In the genomic region with DNA sequence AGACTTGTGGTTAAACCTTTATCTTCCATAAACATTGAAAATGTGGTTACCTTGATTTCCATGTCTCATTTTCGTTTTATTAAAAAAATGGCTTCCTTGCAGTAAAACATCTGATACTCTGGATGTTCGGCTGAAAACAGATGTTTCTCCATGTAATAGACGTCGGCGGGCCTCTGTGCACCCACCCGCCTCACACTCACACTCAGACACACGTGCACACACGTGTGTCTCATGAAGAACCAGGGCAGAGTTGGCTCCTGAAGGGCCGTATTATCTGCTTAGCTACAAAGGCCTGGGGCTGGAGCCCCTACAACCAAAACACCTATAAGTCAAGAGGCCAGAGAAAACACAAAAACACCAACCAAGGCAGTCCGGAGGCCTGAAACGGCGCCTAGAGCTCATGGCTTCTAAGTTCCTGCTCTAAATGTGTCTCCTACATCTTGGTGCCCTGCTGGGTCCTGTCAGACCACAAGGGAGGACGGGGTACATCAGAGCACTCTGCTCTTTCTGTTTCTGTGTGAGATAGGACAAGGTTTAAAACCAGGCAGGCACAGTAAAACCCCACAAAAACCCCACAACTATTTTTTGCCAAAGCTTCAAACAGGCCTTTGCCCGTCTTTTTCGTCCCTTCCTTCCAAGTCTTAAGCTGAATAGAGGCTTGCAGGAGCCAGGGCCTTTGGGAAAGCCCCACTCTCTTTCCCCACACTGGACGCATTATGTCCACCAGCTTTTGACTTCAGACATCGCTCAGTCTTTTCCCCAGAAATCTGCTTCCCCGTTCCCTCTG, we compare ENCODE assay signal across 25 mouse cellular contexts.
DNase-seq lines count a peak whose midpoint lies in the region; TF ChIP-seq lines count a peak whose summit lies in the region.
"Had no signal": no experiment of that assay in that cellular context is flagged by ENCODE, and none has a peak within 500 bp of the region (broad histone marks: within the 10 kb centered on the region; RNA-seq: fewer than 3 reads in every experiment).

No protein-coding gene starts in this region.

- no peak for DNase-seq in CH12.LX (ENCODE audit: extremely low read depth)
- no peak for DNase-seq in embryonic facial prominence, embryonic 10.5 days (ENCODE audit: low spot score)
- no peak for DNase-seq in limb, embryonic 10.5 days (ENCODE audit: low spot score)
- no peak for DNase-seq in heart, postnatal 4 days
- no peak for DNase-seq in gastrocnemius, postnatal 36 days
- DNase-seq in kidney, adult 8-10 months: no peak
- DNase-seq: adrenal gland, adult 8-10 months; adrenal gland, postnatal 25 days; cerebellum, adult 11-12 months; cerebellum, adult 8-10 months; cerebellum, postnatal 10 days; cerebellum, postnatal 36 days; embryo, embryonic 11 days; gastrocnemius, adult 2 months; gastrocnemius, postnatal 14 days; heart, adult 18-20 months; heart, postnatal 10 days; heart, postnatal 36 days had no signal

- H3K4me2 ChIP-seq in CH12.LX (ENCODE audit: insufficient read depth, low read depth, poor library complexity, severe bottlenecking): peak overlapping the region; percentile 48; the same call in 1 of the 2 replicates
- H3K4me2 ChIP-seq: embryonic facial prominence, embryonic 15.5 days; forebrain, embryonic 12.5 days; forebrain, embryonic 15.5 days; heart, embryonic 12.5 days; heart, embryonic 15.5 days; hindbrain, embryonic 14.5 days had no signal

- peak overlapping the region; percentile 91 for H3K9ac ChIP-seq in CH12.LX (ENCODE audit: insufficient read depth, low read depth)
- H3K9ac ChIP-seq: embryonic facial prominence, embryonic 15.5 days; forebrain, embryonic 12.5 days; forebrain, embryonic 15.5 days; heart, embryonic 12.5 days; heart, embryonic 15.5 days; hindbrain, embryonic 14.5 days had no signal

- dilution Hi-C loops in CH12.LX (cut with MboI; ENCODE audit: extremely low pct_ligation_motif_present, extremely low pct_unique_long_range_greater_than_20kb, low sequenced_read_pairs): no loop called here

- no peak; the same call in none of the 2 replicates for TF ChIP-seq POLR2A in CH12.LX (IDR thresholded peaks at IDR 0.05; ENCODE audit: low read depth, low read length)

- no peak for TF ChIP-seq CTCF in CH12.LX (conservative IDR thresholded peaks at IDR 0.05 in 1 of 2, IDR thresholded peaks at IDR 0.05 in 1 of 2; ENCODE audit: low read depth in 2 of 2, low read length in 2 of 2)

- in situ Hi-C loops in CH12.LX (cut with MboI; ENCODE audit: low pct_ligation_motif_present, low pct_unique_long_range_greater_than_20kb, low sequenced_read_pairs): loop anchor here (5.0 to 25.0 kb wide), 4 partner anchors 85 to 547 kb away; no protein-coding TSS in a partner anchor

- no peaks in the 10 kb centered on the region for H3K79me2 ChIP-seq in CH12.LX (replicated peaks; ENCODE audit: control insufficient read depth, extremely low read depth, insufficient read depth, poor library complexity, severe bottlenecking)

- no peak for TF ChIP-seq RAD21 in CH12.LX (IDR thresholded peaks at IDR 0.05; ENCODE audit: low read depth, low read length)

- intact Hi-C loops in gastrocnemius, postnatal 36 days (cut with DNase I): no loop called here

- no peaks in the 10 kb centered on the region for H3K27me3 ChIP-seq in CH12.LX (replicated peaks)
- peaks cover 18% of the 10 kb centered on the region; the same call in 1 of the 2 replicates for H3K27me3 ChIP-seq in embryonic facial prominence, embryonic 10.5 days (replicated peaks; ENCODE audit: low read depth, poor library complexity, severe bottlenecking)
- peaks cover 49% of the 10 kb centered on the region for H3K27me3 ChIP-seq in limb, embryonic 10.5 days (ENCODE audit: low read depth, poor library complexity, severe bottlenecking)
- H3K27me3 ChIP-seq: embryonic facial prominence, embryonic 15.5 days; forebrain, embryonic 12.5 days; forebrain, embryonic 15.5 days; heart, embryonic 15.5 days had no signal

- peak overlapping the region in 2 of 3 experiments; percentile 9 to 31 for H3K4me3 ChIP-seq in CH12.LX (replicated peaks in 1 of 3; ENCODE audit: low read depth in 2 of 3, low read length in 2 of 3, poor library complexity in 1 of 3)
- H3K4me3 ChIP-seq in embryonic facial prominence, embryonic 10.5 days: no peak overlapping the region
- no peak overlapping the region for H3K4me3 ChIP-seq in limb, embryonic 10.5 days
- H3K4me3 ChIP-seq: embryonic facial prominence, embryonic 15.5 days; forebrain, embryonic 12.5 days; forebrain, embryonic 15.5 days; gastrocnemius, adult 2 months; heart, embryonic 12.5 days; heart, embryonic 15.5 days had no signal

- H3K4me1 ChIP-seq in CH12.LX (ENCODE audit: control insufficient read depth in 1 of 2, insufficient read depth in 2 of 2): peaks cover 49 to 96% of the 10 kb centered on the region in 2 experiments
- peaks cover 47% of the 10 kb centered on the region for H3K4me1 ChIP-seq in embryonic facial prominence, embryonic 10.5 days
- H3K4me1 ChIP-seq in limb, embryonic 10.5 days: peaks cover 38% of the 10 kb centered on the region
- H3K4me1 ChIP-seq: forebrain, embryonic 12.5 days; forebrain, embryonic 15.5 days had no signal

- TF ChIP-seq EP300 in CH12.LX (IDR thresholded peaks at IDR 0.05; ENCODE audit: low read length): peak; percentile 74; the same call in 1 of the 2 replicates

- no peaks in the 10 kb centered on the region for H3K9me3 ChIP-seq in CH12.LX (replicated peaks; ENCODE audit: low read length)
- H3K9me3 ChIP-seq in embryonic facial prominence, embryonic 10.5 days: no peaks in the 10 kb centered on the region
- no peaks in the 10 kb centered on the region for H3K9me3 ChIP-seq in limb, embryonic 10.5 days (replicated peaks)
- H3K9me3 ChIP-seq: embryonic facial prominence, embryonic 15.5 days; forebrain, embryonic 12.5 days; forebrain, embryonic 15.5 days; heart, embryonic 12.5 days; heart, embryonic 15.5 days had no signal

- WGBS in embryonic facial prominence, embryonic 10.5 days: 80% methylated on average over 18 of the region's 18 CpGs
- 76% methylated on average over 18 of the region's 18 CpGs for WGBS in limb, embryonic 10.5 days

- peak overlapping the region; percentile 100 for H3K27ac ChIP-seq in CH12.LX (ENCODE audit: insufficient read depth, low read depth)
- peak overlapping the region; percentile 49 for H3K27ac ChIP-seq in embryonic facial prominence, embryonic 10.5 days (replicated peaks)
- H3K27ac ChIP-seq in limb, embryonic 10.5 days: peak overlapping the region; percentile 76
- H3K27ac ChIP-seq: embryonic facial prominence, embryonic 15.5 days; forebrain, embryonic 12.5 days; forebrain, embryonic 15.5 days; gastrocnemius, adult 2 months; hindbrain, embryonic 14.5 days; hindbrain, postnatal 0 days had no signal

- H3K36me3 ChIP-seq in CH12.LX (replicated peaks in 1 of 2; ENCODE audit: control insufficient read depth in 1 of 2, insufficient read depth in 1 of 2, low read length in 1 of 2): no peaks in the 10 kb centered on the region
- H3K36me3 ChIP-seq in embryonic facial prominence, embryonic 10.5 days (replicated peaks): no peaks in the 10 kb centered on the region
- H3K36me3 ChIP-seq in limb, embryonic 10.5 days: no peaks in the 10 kb centered on the region
- H3K36me3 ChIP-seq: embryonic facial prominence, embryonic 15.5 days; forebrain, embryonic 12.5 days; forebrain, embryonic 15.5 days; heart, embryonic 12.5 days; heart, embryonic 15.5 days had no signal

TF ChIP-seq in CH12.LX, 34 proteins besides CTCF, POLR2A, EP300 and RAD21:
- TF ChIP-seq NELFE (IDR thresholded peaks at IDR 0.05; ENCODE audit: low read depth, low read length) (0 out of 2 replicates have a peak, but pooled peaks have one; percentile 30), BHLHE40 (IDR thresholded peaks at IDR 0.05; ENCODE audit: low read depth, low read length) (peak; percentile 96), GABPA (IDR thresholded peaks at IDR 0.05; ENCODE audit: insufficient replicate concordance, low read depth, low read length) (no peak), TCF12 (IDR thresholded peaks at IDR 0.05; ENCODE audit: low read depth, low read length) (peak; percentile 78), E2F4 (IDR thresholded peaks at IDR 0.05; ENCODE audit: insufficient replicate concordance, low read depth, low read length) (no peak), HCFC1 (IDR thresholded peaks at IDR 0.05; ENCODE audit: low read depth, low read length) (no peak; the same call in 1 of the 2 replicates), MYC (IDR thresholded peaks at IDR 0.05; ENCODE audit: low read depth, low read length) (peak; percentile 63; the same call in 1 of the 2 replicates), UBTF (IDR thresholded peaks at IDR 0.05; ENCODE audit: low read depth, low read length) (no peak), MAX (IDR thresholded peaks at IDR 0.05; ENCODE audit: low read length) (peak; percentile 75), TBP (conservative IDR thresholded peaks at IDR 0.05; ENCODE audit: low read depth, low read length) (peak; percentile 82), MEF2A (IDR thresholded peaks at IDR 0.05; ENCODE audit: borderline replicate concordance, low read depth, low read length) (peak; percentile 91), SMC3 (IDR thresholded peaks at IDR 0.05; ENCODE audit: low read depth, low read length) (no peak), IRF4 (IDR thresholded peaks at IDR 0.05; ENCODE audit: low read depth, low read length) (peak; percentile 60)

Comparison
In these comparisons a context has a peak if more than half of its experiments do, and no peak if none do; other contexts are left out.
1. H3K27ac ChIP-seq: peak in every context shown above with its lines; median percentile 100 in CH12.LX; 76 in limb, embryonic 10.5 days; 49 in embryonic facial prominence, embryonic 10.5 days.
2. H3K4me3 ChIP-seq: peak in CH12.LX (2 of 3); none in embryonic facial prominence, embryonic 10.5 days (single experiment) and limb, embryonic 10.5 days (single experiment).